Mouse (Mus musculus) thymus, postnatal 0 days (tissue): ENCODE measurements around the gene Sacs. TPM values are rescaled to one million over a fixed set of nuclear protein-coding genes. Genes with fewer than 3 reads are reported as not detected.

Experiments
- DNase-seq: peaks from one replicate; pipeline ENCODE4 v3.0.0-alpha.2; 2015; ENCODE audit warnings: low spot score
- polyA plus RNA-seq: library from polyadenylated mRNA; unstranded; fragments of >200 nt; fragmentation: Nextera tagmentation; extraction: Ambion mirVana; gene quantifications from 2 replicates; pipeline ENCODE4 v1.2.1, GENCODE M21; 2015

The Sacs gene
- polyA plus RNA-seq, 1 experiment from 2014 or later, result 2.4 TPM

- no peak for DNase-seq
Observed at GRCm38 (mm10) chr14:61235846-61236474, 97.7 kb downstream of the Sacs start.

GRCm38 (mm10) chr14:61237101-61237654 lies 98.9 kb downstream of the Sacs start:
- no peak for DNase-seq

- DNase-seq, result no peak
Observed at GRCm38 (mm10) chr14:61238751-61239150, 100.5 kb downstream of the Sacs start.

GRCm38 (mm10) chr14:61242611-61243010 lies 104.4 kb downstream of the Sacs start:
- DNase-seq, result peak; percentile 65

GRCm38 (mm10) chr14:61246444-61246843 lies 108.2 kb downstream of the Sacs start:
- DNase-seq, result no peak

- no peak for DNase-seq
Observed at GRCm38 (mm10) chr14:61252596-61253388, 114.5 kb downstream of the Sacs start.

GRCm38 (mm10) chr14:61258352-61258751 lies 120.1 kb downstream of the Sacs start, which contains the start of gene Sgcg:
TSS of gene Sgcg (minus strand) at chr14:61258490.
- DNase-seq, result no peak

- DNase-seq, result no peak
Observed at GRCm38 (mm10) chr14:61259084-61259483, 120.8 kb downstream of the Sacs start.

- no peak for DNase-seq
Observed at GRCm38 (mm10) chr14:61267908-61268475, 129.7 kb downstream of the Sacs start.

- no peak for DNase-seq
Observed at GRCm38 (mm10) chr14:61274414-61275198, 136.3 kb downstream of the Sacs start.

- peak; percentile 35 for DNase-seq
Observed at GRCm38 (mm10) chr14:61277285-61277684, 139.0 kb downstream of the Sacs start.

- no peak for DNase-seq
Observed at GRCm38 (mm10) chr14:61278676-61279300, 140.5 kb downstream of the Sacs start.

GRCm38 (mm10) chr14:61288606-61289286 lies 150.5 kb downstream of the Sacs start:
- no peak for DNase-seq

Other genes starting within 250 kb of the Sacs start
- 3.8 and 4.2 TPM in 2 replicates for gene Tnfrsf19, start 92.0 kb upstream of the Sacs start, polyA plus RNA-seq
- 0.48 and 0.62 TPM in 2 replicates for gene Sgcg, start 120.0 kb downstream of the Sacs start, polyA plus RNA-seq
- gene Arl11, start 171.3 kb downstream of the Sacs start, polyA plus RNA-seq, result 2.7 and 3.7 TPM in 2 replicates
- gene Ebpl, start 222.0 kb downstream of the Sacs start, polyA plus RNA-seq, result 6.7 TPM in 2 replicates